Mouse (Mus musculus): ENCODE data around the gene Dynlrb2.

The Dynlrb2 gene

GRCm38 (mm10) chr8:116542842-116543241 is 38.1 kb downstream of the Dynlrb2 start:
- DNase-seq (ENCODE audit: low spot score) = no peak

DNA sequence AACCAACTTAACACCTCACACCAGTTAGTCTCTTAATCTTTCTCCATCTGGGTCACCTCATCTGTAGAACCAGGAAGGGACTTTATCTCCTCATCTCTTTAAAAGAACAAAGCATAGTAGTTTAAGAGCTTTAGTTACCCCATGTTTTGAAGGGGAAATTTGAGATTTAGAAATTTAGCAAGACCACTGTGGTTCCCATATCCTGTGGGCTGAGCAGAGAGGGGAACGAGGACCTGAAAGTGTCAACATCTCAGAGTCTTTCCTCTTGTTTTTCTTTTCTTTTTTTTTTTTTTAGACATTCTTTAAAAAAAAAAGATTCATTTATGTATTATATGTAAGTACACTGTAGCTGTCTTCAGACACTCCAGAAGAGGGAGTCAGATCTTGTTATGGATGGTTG is 38.6 kb downstream of the Dynlrb2 start:
- no peak for DNase-seq (ENCODE audit: low spot score)

- no peak for DNase-seq (ENCODE audit: low spot score)
Measured at GRCm38 (mm10) chr8:116552255-116552654, 47.5 kb downstream of the Dynlrb2 start.

DNA sequence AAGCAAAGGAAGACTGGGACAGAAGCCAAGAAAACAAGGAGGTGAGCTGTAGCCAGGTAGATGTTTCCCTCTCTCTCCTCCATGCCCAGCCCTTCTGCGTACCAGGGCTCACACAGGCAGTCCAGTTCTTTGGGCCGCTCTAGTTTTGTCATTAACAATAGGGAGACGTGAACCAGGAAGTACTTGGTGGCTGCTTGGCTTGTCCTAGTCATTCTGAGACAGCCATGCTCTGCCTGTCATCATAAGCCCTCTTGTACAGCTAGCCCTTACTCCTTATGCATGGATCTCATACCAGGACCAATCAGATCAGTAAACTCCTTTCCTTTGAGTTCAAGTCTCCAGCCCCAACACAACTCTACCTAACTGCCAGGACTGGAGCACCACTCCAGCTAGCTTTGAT is 48.0 kb downstream of the Dynlrb2 start:
- no peak for DNase-seq (ENCODE audit: low spot score)

All from urinary bladder, postnatal 10 days (tissue).